Mouse (Mus musculus): ENCODE data around the gene Prkn. TPM values are rescaled to one million over a fixed set of nuclear protein-coding genes. Genes with fewer than 3 reads are reported as not detected.
A peak's percentile ranks its signal among the peaks of the same experiment; 100 is the strongest.

Prkn gene
- polyA plus RNA-seq, 1 experiment from 2014 or later = 2.8 TPM

- 38% methylated on average over 1 of the region's 1 CpGs for WGBS
- H3K4me2 ChIP-seq (replicated peaks; ENCODE audit: low read depth, low read length) = no peak overlapping the region
- no peak overlapping the region for H3K4me3 ChIP-seq (ENCODE audit: low read depth, low read length)
- ATAC-seq (no peak), DNase-seq (ENCODE audit: low spot score) (peak; percentile 7)
- TF ChIP-seq CTCF (IDR thresholded peaks at IDR 0.05) = no peak
- TF ChIP-seq EP300 (IDR thresholded peaks at IDR 0.05) = no peak
- H3K27me3 ChIP-seq (replicated peaks; ENCODE audit: insufficient read depth, low read length) = no peaks in the 10 kb centered on the region
- no peak overlapping the region for H3K27ac ChIP-seq (ENCODE audit: low read length)
- H3K4me1 ChIP-seq (ENCODE audit: insufficient read depth, low read depth, low read length) = no peaks in the 10 kb centered on the region
- H3K9ac ChIP-seq (replicated peaks; ENCODE audit: low read depth) = no peak overlapping the region
- no peaks in the 10 kb centered on the region for H3K36me3 ChIP-seq (ENCODE audit: insufficient read depth, low read length)
- H3K9me3 ChIP-seq (ENCODE audit: low read length) = no peaks in the 10 kb centered on the region
Observed at GRCm38 (mm10) chr17:11352778-11353552, 512.8 kb downstream of the Prkn start.

GRCm38 (mm10) chr17:11353553-11353945, 513.4 kb downstream of the Prkn start:
- ATAC-seq (no peak), DNase-seq (ENCODE audit: low spot score) (no peak)
- H3K27me3 ChIP-seq (replicated peaks; ENCODE audit: insufficient read depth, low read length) = no peaks in the 10 kb centered on the region
- H3K4me1 ChIP-seq (ENCODE audit: insufficient read depth, low read depth, low read length) = no peaks in the 10 kb centered on the region
- no peak overlapping the region for H3K4me2 ChIP-seq (replicated peaks; ENCODE audit: low read depth, low read length)
- no peaks in the 10 kb centered on the region for H3K9me3 ChIP-seq (ENCODE audit: low read length)
- WGBS = 74% methylated on average over 4 of the region's 4 CpGs
- no peaks in the 10 kb centered on the region for H3K36me3 ChIP-seq (ENCODE audit: insufficient read depth, low read length)
- TF ChIP-seq CTCF (IDR thresholded peaks at IDR 0.05) = no peak
- no peak for TF ChIP-seq EP300 (IDR thresholded peaks at IDR 0.05)
- H3K27ac ChIP-seq (ENCODE audit: low read length) = no peak overlapping the region
- H3K4me3 ChIP-seq (ENCODE audit: low read depth, low read length) = no peak overlapping the region
- no peak overlapping the region for H3K9ac ChIP-seq (replicated peaks; ENCODE audit: low read depth)

- WGBS = 82% methylated on average over 7 of the region's 7 CpGs
- Histone ChIP-seq H3K4me3 (ENCODE audit: low read depth, low read length) (no peak overlapping the region), H3K9me3 (ENCODE audit: low read length) (no peaks in the 10 kb centered on the region), H3K27me3 (replicated peaks; ENCODE audit: insufficient read depth, low read length) (no peaks in the 10 kb centered on the region), H3K4me1 (ENCODE audit: insufficient read depth, low read depth, low read length) (no peaks in the 10 kb centered on the region), H3K9ac (replicated peaks; ENCODE audit: low read depth) (no peak overlapping the region), H3K36me3 (ENCODE audit: insufficient read depth, low read length) (no peaks in the 10 kb centered on the region), H3K4me2 (replicated peaks; ENCODE audit: low read depth, low read length) (no peak overlapping the region), H3K27ac (ENCODE audit: low read length) (no peak overlapping the region)
- ATAC-seq (no peak), DNase-seq (ENCODE audit: low spot score) (no peak)
- TF ChIP-seq CTCF (IDR thresholded peaks at IDR 0.05) = no peak
- TF ChIP-seq EP300 (IDR thresholded peaks at IDR 0.05) = no peak
Observed at GRCm38 (mm10) chr17:11354348-11354747, 514.2 kb downstream of the Prkn start.

- H3K4me2 ChIP-seq (replicated peaks; ENCODE audit: low read depth, low read length) = no peak overlapping the region
- 73% methylated on average over 2 of the region's 2 CpGs for WGBS
- TF ChIP-seq CTCF (IDR thresholded peaks at IDR 0.05) (no peak), EP300 (IDR thresholded peaks at IDR 0.05) (no peak)
- H3K27ac ChIP-seq (ENCODE audit: low read length) = no peak overlapping the region
- DNase-seq (ENCODE audit: low spot score) (no peak), ATAC-seq (no peak)
- no peaks in the 10 kb centered on the region for H3K9me3 ChIP-seq (ENCODE audit: low read length)
- no peaks in the 10 kb centered on the region for H3K27me3 ChIP-seq (replicated peaks; ENCODE audit: insufficient read depth, low read length)
- H3K4me1 ChIP-seq (ENCODE audit: insufficient read depth, low read depth, low read length) = no peaks in the 10 kb centered on the region
- H3K4me3 ChIP-seq (ENCODE audit: low read depth, low read length) = no peak overlapping the region
- H3K36me3 ChIP-seq (ENCODE audit: insufficient read depth, low read length) = no peaks in the 10 kb centered on the region
- no peak overlapping the region for H3K9ac ChIP-seq (replicated peaks; ENCODE audit: low read depth)
Observed at GRCm38 (mm10) chr17:11375461-11375860, 535.3 kb downstream of the Prkn start.

- TF ChIP-seq EP300 (IDR thresholded peaks at IDR 0.05) = no peak
- TF ChIP-seq CTCF (IDR thresholded peaks at IDR 0.05) = no peak
- H3K27ac ChIP-seq (ENCODE audit: low read length) = no peak overlapping the region
- H3K36me3 ChIP-seq (ENCODE audit: insufficient read depth, low read length) = no peaks in the 10 kb centered on the region
- no peak overlapping the region for H3K4me2 ChIP-seq (replicated peaks; ENCODE audit: low read depth, low read length)
- no peak overlapping the region for H3K9ac ChIP-seq (replicated peaks; ENCODE audit: low read depth)
- no peaks in the 10 kb centered on the region for H3K4me1 ChIP-seq (ENCODE audit: insufficient read depth, low read depth, low read length)
- H3K4me3 ChIP-seq (ENCODE audit: low read depth, low read length) = no peak overlapping the region
- DNase-seq (ENCODE audit: low spot score) (no peak), ATAC-seq (no peak)
- H3K27me3 ChIP-seq (replicated peaks; ENCODE audit: insufficient read depth, low read length) = no peaks in the 10 kb centered on the region
- no peaks in the 10 kb centered on the region for H3K9me3 ChIP-seq (ENCODE audit: low read length)
- WGBS = 80% methylated on average over 8 of the region's 8 CpGs
Observed at GRCm38 (mm10) chr17:11383364-11383962, 543.3 kb downstream of the Prkn start.

GRCm38 (mm10) chr17:11385246-11385645, 545.1 kb downstream of the Prkn start:
- WGBS = 80% methylated on average over 4 of the region's 4 CpGs
- no peaks in the 10 kb centered on the region for H3K27me3 ChIP-seq (replicated peaks; ENCODE audit: insufficient read depth, low read length)
- no peak for DNase-seq (ENCODE audit: low spot score)

More at GRCm38 (mm10) chr17:11385246-11385645, 545.1 kb downstream of the Prkn start:
- Histone ChIP-seq H3K27ac (ENCODE audit: low read length) (no peak overlapping the region), H3K9me3 (ENCODE audit: low read length) (no peaks in the 10 kb centered on the region), H3K4me3 (ENCODE audit: low read depth, low read length) (no peak overlapping the region), H3K36me3 (ENCODE audit: insufficient read depth, low read length) (no peaks in the 10 kb centered on the region), H3K4me2 (replicated peaks; ENCODE audit: low read depth, low read length) (no peak overlapping the region), H3K4me1 (ENCODE audit: insufficient read depth, low read depth, low read length) (no peaks in the 10 kb centered on the region), H3K9ac (replicated peaks; ENCODE audit: low read depth) (no peak overlapping the region)
- no peak for ATAC-seq
- TF ChIP-seq CTCF (IDR thresholded peaks at IDR 0.05) (no peak), EP300 (IDR thresholded peaks at IDR 0.05) (no peak)

All from lung, postnatal 0 days (tissue).